Mouse (Mus musculus) hindbrain, embryonic 14.5 days (tissue): ENCODE measurements at regions not wholly inside any gene's neighbourhood (a gene's known extent, or its start where the extent isn't known, plus 50 kb on each side); places are given as distances from the start of the nearest gene placed in this dataset. TPM values are rescaled to one million over a fixed set of nuclear protein-coding genes. Genes with fewer than 3 reads are reported as not detected.

Experiments
- ATAC-seq: fragments of 200-750 bp; cut with Nextera tagmentation; 2 replicates; pipeline ENCODE4 v1.8.0; 2017; ENCODE audit warnings: moderate number of reproducible peaks, mild to moderate bottlenecking, moderate TSS enrichment, moderate library complexity; ENCODE audit not compliant: low FRiP score
- DNase-seq: peaks from one replicate; pipeline ENCODE4 v3.0.0-alpha.2; 2015; ENCODE audit warnings: low spot score
- H3K27ac ChIP-seq: fragments of 300-500 bp; sonication (generic); 2 replicates; pipeline ENCODE4 v1.5.1; 2014; ENCODE audit warnings: mild to moderate bottlenecking, moderate library complexity
- H3K27me3 ChIP-seq: fragments of 300-500 bp; sonication (generic); 2 replicates; pipeline ENCODE4 v1.6.1; 2014; ENCODE audit warnings: mild to moderate bottlenecking, low read length, mixed read lengths; ENCODE audit not compliant: control insufficient read depth, insufficient read depth
- H3K36me3 ChIP-seq: fragments of 300-500 bp; sonication (generic); replicated peaks from 2 replicates; pipeline ENCODE4 v1.6.1; 2014; ENCODE audit not compliant: control insufficient read depth, insufficient read depth
- H3K4me1 ChIP-seq: fragments of 300-500 bp; sonication (generic); replicated peaks from 2 replicates; pipeline ENCODE4 v1.6.1; 2014; ENCODE audit warnings: antibody characterized with exemption, low read length, mixed read lengths; ENCODE audit not compliant: control insufficient read depth, insufficient read depth
- H3K4me2 ChIP-seq: fragments of 300-500 bp; sonication (generic); replicated peaks from 2 replicates; pipeline ENCODE4 v1.6.1; 2014; ENCODE audit warnings: mild to moderate bottlenecking, moderate library complexity
- H3K4me3 ChIP-seq: fragments of 300-500 bp; sonication (generic); replicated peaks from 2 replicates; pipeline ENCODE4 v1.5.1; 2014; ENCODE audit warnings: mild to moderate bottlenecking, low read length
- H3K9ac ChIP-seq: fragments of 300-500 bp; sonication (generic); 2 replicates; pipeline ENCODE4 v1.6.1; 2014
- H3K9me3 ChIP-seq: fragments of 300-500 bp; sonication (generic); 2 replicates; pipeline ENCODE4 v1.6.1; 2016; ENCODE audit warnings: low read length; ENCODE audit not compliant: control insufficient read depth
- WGBS: fragments of 180-500 bp; shearing (Covaris S2); extraction: QIAGEN DNeasy Blood & Tissue Kit; methylation state at CpG from one replicate; pipeline ENCODE4 v1.1.7; 2014; 5-methylcytosine and 5-hydroxymethylcytosine counted together
- microRNA-seq: library from miRNA; unstranded; fragments of <30 nt; microRNA quantifications from one replicate; pipeline ENCODE4, GENCODE M21; 2016

- no peak overlapping the region for H3K27ac ChIP-seq
- no peaks in the 10 kb centered on the region for H3K36me3 ChIP-seq
- DNase-seq (no peak), ATAC-seq (no peak)
- H3K4me1 ChIP-seq: no peaks in the 10 kb centered on the region
- no peak overlapping the region for H3K9ac ChIP-seq
- H3K4me2 ChIP-seq: no peak overlapping the region
- H3K4me3 ChIP-seq: no peak overlapping the region
- WGBS: 96% methylated on average over 1 of the region's 1 CpGs
- no peaks in the 10 kb centered on the region for H3K27me3 ChIP-seq
- H3K9me3 ChIP-seq: peaks cover 16% of the 10 kb centered on the region
Observed at GRCm38 (mm10) chr1:46983093-46983492, 90.4 kb upstream of the Slc39a10 start.

GRCm38 (mm10) chr1:46970470-46970869 lies 77.8 kb upstream of the Slc39a10 start:
- ATAC-seq (no peak), DNase-seq (peak; percentile 38)
- WGBS: 54% methylated on average over 3 of the region's 3 CpGs

GRCm38 (mm10) chr1:46968361-46968760 lies 75.7 kb upstream of the Slc39a10 start:
- H3K27me3 ChIP-seq: no peaks in the 10 kb centered on the region
- H3K4me3 ChIP-seq: no peak overlapping the region
- H3K9me3 ChIP-seq: no peaks in the 10 kb centered on the region
- H3K27ac ChIP-seq: no peak overlapping the region
- ATAC-seq (no peak), DNase-seq (peak; percentile 16)
- H3K36me3 ChIP-seq: no peaks in the 10 kb centered on the region
- no peak overlapping the region for H3K9ac ChIP-seq
- 62% methylated on average over 3 of the region's 3 CpGs for WGBS
- H3K4me2 ChIP-seq: no peak overlapping the region
- no peaks in the 10 kb centered on the region for H3K4me1 ChIP-seq

More at GRCm38 (mm10) chr1:46970470-46970869, 77.8 kb upstream of the Slc39a10 start:
- no peaks in the 10 kb centered on the region for H3K9me3 ChIP-seq
- H3K4me3 ChIP-seq: no peak overlapping the region
- no peaks in the 10 kb centered on the region for H3K4me1 ChIP-seq
- no peak overlapping the region for H3K9ac ChIP-seq
- no peaks in the 10 kb centered on the region for H3K36me3 ChIP-seq
- no peaks in the 10 kb centered on the region for H3K27me3 ChIP-seq
- H3K27ac ChIP-seq: no peak overlapping the region
- H3K4me2 ChIP-seq: no peak overlapping the region

- no peak overlapping the region for H3K4me3 ChIP-seq
- H3K9ac ChIP-seq: no peak overlapping the region
- 61% methylated on average over 3 of the region's 3 CpGs for WGBS
- no peak overlapping the region for H3K27ac ChIP-seq
- H3K4me1 ChIP-seq: no peaks in the 10 kb centered on the region
- no peaks in the 10 kb centered on the region for H3K27me3 ChIP-seq
- ATAC-seq (no peak), DNase-seq (peak; percentile 24)
- no peak overlapping the region for H3K4me2 ChIP-seq
- H3K36me3 ChIP-seq: no peaks in the 10 kb centered on the region
- no peaks in the 10 kb centered on the region for H3K9me3 ChIP-seq
Observed at GRCm38 (mm10) chr1:46966917-46967266, 74.2 kb upstream of the Slc39a10 start.

GRCm38 (mm10) chr1:46965996-46966916 lies 73.6 kb upstream of the Slc39a10 start:
- H3K27ac ChIP-seq: no peak overlapping the region
- H3K9me3 ChIP-seq: no peaks in the 10 kb centered on the region
- H3K4me2 ChIP-seq: no peak overlapping the region
- ATAC-seq (no peak), DNase-seq (peak; percentile 23)
- no peak overlapping the region for H3K9ac ChIP-seq
- H3K4me1 ChIP-seq: no peaks in the 10 kb centered on the region
- H3K27me3 ChIP-seq: no peaks in the 10 kb centered on the region
- H3K4me3 ChIP-seq: no peak overlapping the region
- WGBS: 64% methylated on average over 5 of the region's 5 CpGs
- no peaks in the 10 kb centered on the region for H3K36me3 ChIP-seq

- H3K27ac ChIP-seq: no peak overlapping the region
- no peak overlapping the region for H3K4me3 ChIP-seq
- no peaks in the 10 kb centered on the region for H3K4me1 ChIP-seq
- H3K9me3 ChIP-seq: no peaks in the 10 kb centered on the region
- WGBS: 85% methylated on average over 5 of the region's 5 CpGs
- H3K27me3 ChIP-seq: no peaks in the 10 kb centered on the region
- no peak overlapping the region for H3K9ac ChIP-seq
- ATAC-seq (no peak), DNase-seq (peak; percentile 21)
- no peaks in the 10 kb centered on the region for H3K36me3 ChIP-seq
- H3K4me2 ChIP-seq: no peak overlapping the region
Observed at GRCm38 (mm10) chr1:46963973-46964727, 71.5 kb upstream of the Slc39a10 start.

Small RNA genes lying in the stretch of these regions (microRNA-seq; reads per million reads assigned to microRNA genes)
- not detected for gene Mir6350
